Mouse (Mus musculus): Measurements from ENCODE around the gene Dars2.

Gene Dars2

DNA sequence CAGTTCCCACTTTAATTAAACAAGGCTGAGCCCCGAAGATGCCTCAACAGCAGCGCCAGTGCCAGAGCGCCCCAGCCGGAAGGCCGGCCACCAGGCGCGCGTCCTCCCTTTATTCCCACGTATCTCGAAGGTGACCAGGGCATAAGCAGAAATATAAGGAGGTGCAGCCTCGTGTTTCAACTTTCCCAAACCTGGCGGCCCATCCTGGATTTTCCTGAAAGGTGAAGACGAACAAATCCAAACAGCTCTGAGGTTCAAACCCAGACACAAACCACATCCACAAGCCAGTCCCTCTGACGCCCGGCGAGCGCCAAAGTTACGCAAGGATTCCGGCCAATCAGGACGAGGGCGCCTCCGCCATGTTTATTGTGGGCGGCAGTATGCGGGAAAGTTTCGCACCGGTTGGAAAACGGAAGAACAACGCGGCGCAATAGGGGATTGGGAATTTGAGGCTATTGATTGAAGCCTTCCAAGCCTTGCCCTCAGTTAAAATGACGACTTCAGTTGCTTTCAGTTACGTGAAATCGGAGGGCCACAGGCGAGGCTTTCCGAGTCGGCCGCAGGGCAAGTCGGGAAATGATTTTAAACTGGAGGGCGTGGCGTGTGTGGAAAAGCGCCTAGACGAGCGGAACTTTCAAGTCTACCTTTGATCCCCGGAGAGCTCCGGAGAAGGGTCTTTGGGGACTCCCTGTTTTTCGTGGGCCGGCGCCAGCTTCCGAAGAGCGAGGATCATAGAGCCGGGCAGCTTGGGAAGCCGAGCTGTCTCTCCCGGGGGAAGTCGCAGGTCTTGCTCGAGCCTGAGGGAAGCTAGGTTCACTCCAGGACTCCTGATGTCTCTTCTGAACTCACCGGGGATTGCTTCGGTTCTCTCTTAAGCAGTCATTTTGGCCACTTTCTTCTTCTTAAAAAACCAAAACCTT lies at the start of gene Dars2, which contains the start of gene Cenpl:
Gene Dars2, minus strand, starts transcription at position 307 of the 920 bp plus-strand sequence.
Gene Cenpl, plus strand, starts transcription at position 362 of the 920 bp plus-strand sequence.
- DNase-seq (ENCODE audit: low read depth): peak; percentile 94

DNA sequence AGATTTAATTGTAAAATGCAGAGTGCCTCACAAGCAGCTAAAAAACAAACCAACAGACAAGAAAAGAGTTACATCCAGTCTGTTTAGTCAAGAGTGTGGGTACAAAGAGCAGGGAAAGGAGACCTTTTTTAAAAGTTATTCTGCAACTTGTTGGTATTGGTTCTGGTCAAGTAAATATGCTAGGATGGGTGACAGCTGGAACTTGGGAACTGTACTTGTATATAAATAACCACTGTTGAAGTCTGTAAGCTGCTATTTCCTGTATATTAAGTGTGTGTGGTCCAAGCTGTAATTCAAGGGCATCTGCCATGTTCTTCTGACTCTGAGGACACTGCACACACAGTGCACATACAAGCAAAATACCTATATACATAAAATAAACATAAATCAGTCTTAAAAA lies 44.1 kb upstream of the Dars2 start:
- no peak for DNase-seq (ENCODE audit: low read depth)

DNA sequence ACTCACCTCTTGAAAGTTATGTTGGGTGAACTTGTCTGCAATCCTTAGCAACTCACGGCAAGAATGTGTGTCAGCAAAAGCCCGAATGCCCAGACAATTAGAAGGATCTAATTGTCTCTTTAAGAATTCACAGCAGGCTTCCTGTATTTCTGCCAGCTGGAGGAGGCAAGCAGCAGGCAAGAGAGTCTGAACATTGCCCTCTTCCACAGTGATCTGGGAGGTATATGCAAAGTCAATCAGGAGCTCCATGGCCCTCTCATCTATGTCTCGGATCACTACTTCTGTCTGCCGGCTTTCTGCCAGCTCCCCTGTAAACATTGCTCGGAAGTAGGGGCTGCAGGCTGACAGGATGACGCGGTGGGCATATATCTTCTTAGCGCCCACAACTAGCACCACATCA lies 38.8 kb upstream of the Dars2 start:
- no peak for DNase-seq (ENCODE audit: low read depth)

DNA sequence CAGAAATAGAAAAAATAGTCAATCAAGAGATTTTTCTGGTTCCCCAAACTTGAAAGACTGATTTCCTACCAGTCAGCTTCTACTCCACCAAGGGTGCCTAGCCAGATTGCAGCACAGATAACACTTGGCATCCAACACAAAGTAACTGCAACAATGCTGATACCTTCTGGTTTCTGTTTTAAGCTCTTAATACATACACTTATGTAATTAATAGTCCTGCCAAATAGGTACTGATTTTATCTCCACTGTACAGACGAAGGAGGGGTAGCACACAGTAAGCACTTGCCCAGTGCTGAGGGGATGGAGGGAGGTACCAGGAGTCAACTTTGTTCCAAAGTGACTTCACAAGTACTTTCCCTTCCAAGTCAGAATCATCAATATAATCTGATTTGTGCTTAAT lies 33.4 kb upstream of the Dars2 start:
- no peak for DNase-seq (ENCODE audit: low read depth)

DNA sequence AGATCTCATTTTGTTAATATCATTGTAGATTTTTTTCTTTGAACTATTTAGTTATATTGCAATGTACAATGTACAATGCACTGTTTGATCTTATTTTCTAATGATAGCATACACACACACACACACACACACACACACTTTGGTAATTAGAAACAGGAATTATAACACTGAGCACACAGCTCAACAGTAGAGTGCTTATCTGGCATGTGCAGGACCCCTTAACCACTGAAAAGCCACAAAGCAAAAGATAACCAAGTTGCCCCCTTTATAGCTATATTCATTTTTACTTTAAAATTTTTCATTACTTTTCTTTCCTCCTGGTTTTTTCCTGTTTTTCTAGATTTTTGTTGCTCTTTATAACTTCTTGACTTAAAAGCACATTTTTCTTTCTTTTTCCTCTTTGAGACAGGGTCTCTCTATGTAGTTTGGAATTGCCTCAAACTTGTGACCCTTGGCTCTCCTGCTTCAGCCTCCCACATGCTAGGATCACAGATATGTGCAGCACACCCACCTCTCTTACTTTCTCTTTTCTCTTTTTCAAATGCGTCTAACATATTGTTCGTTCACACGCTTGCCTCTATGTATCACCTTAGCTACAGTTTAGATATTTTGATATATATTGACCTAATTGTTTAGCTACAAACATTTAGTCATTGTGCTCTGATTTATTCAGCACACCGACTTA lies 29.4 kb upstream of the Dars2 start:
- no peak for DNase-seq (ENCODE audit: low read depth)

DNA sequence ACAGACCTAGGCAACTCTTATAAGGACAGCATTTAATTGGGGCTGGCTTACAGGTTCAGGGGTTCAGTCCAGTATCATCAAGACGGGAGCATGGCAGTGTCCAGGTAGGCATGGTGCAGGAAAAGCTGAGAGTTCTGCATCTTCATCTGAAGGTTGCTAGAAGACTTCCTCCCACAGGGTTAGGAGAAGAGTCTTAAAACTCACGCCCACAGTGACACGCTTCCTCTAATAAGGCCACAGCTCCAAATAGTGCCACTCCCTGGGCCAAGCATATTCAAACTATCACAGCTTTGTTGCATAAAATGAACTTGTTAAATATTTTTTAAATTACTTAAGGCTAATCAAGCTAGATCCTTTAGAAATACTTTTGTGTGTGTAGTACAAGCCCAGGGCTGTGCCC lies 6.8 kb upstream of the Dars2 start:
- no peak for DNase-seq (ENCODE audit: low read depth)

DNA sequence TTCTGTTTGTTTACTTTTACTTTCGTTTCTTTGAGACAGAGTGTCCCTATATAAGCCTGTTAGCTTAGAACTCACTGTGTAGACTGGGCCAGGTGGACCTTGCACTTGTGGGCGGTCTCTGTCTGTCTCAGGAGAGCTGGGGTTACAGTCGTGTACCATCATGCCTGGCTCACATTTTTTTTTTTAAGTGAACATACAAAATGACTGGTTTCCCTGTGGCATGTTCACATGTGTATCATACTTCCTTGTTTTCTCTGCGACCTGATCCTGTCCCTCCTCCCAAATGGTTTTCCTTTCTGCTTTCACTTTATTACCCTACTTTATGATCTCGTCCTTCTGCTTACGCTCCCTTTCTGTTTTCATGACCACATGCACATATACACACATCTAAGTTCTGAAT lies 5.8 kb upstream of the Dars2 start:
- DNase-seq (ENCODE audit: low read depth): no peak

DNA sequence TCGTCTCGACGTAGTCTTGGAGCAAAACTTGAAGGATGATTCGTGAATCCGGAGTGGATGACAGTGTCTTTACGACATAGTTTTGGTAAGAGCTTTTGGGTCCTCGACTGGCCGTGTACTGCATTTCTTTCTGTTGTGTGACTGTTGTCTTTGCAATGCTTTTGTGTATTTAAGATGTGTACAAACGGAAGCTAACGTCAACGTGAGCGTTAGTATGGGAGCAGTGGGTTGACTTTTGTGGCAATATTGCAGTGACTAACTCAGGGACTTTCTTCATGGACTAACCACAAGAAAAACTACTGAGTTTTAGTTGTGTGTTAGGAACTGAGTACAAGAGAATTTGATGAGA lies 788 bp upstream of the Dars2 start:
- no peak for DNase-seq (ENCODE audit: low read depth)

DNA sequence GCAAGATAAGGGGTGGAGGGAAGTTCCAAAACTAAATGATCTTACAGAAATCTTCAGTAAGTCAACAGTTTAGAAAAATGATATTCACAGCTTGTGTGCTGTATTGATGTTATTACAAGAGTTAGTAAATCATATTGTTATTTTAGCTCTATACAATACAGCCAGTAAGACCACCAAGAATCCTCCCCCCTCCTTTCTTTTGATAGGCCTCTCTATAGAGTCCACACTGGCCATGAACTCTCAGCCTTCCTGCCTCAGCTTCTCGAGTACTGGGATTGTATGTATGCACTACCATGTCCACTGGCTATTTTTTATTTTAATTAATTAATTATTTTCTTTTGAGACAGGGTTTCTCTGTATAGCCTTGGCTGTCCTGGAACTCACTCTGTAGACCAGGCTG lies 7.1 kb downstream of the Dars2 start:
- no peak for DNase-seq (ENCODE audit: low read depth)

DNA sequence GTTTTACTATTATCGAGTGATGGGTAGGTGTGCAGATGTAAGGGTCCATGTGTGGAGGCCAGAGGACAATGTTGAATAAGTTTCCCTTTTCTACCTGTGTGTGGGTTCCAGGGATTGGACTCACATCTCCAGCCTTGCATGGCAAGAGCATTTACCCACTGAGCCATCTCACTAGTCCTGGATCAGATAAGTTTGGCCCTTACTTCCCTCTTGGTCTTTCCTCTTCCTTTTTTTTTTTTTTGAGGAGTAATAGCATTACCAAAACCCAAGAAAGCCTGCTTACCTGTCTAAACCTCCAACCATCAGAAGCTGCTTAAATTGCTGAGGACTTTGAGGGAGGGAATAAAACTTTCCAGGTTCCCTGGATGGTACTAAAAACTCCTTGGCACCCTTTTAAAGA lies 13.3 kb downstream of the Dars2 start:
- no peak for DNase-seq (ENCODE audit: low read depth)

DNA sequence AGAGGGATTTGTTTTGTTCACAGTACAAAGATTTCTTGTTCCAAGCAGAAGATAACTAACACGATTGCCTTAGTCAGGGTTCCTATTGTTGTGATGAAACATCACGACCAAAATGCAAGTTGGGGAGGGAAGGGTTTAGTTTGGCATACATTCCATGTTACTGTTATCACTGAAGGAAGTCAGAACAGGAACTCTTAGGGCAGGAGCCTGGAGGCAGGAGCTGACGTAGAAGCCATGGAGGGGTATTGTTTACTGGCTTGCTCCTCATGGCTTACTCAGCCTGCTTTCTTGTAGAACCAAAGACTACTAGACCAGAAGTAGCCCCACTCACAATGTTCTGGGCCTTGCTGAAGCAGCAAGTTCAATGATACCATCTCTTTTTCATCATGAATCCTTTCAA lies 23.5 kb downstream of the Dars2 start:
- no peak for DNase-seq (ENCODE audit: low read depth)

DNA sequence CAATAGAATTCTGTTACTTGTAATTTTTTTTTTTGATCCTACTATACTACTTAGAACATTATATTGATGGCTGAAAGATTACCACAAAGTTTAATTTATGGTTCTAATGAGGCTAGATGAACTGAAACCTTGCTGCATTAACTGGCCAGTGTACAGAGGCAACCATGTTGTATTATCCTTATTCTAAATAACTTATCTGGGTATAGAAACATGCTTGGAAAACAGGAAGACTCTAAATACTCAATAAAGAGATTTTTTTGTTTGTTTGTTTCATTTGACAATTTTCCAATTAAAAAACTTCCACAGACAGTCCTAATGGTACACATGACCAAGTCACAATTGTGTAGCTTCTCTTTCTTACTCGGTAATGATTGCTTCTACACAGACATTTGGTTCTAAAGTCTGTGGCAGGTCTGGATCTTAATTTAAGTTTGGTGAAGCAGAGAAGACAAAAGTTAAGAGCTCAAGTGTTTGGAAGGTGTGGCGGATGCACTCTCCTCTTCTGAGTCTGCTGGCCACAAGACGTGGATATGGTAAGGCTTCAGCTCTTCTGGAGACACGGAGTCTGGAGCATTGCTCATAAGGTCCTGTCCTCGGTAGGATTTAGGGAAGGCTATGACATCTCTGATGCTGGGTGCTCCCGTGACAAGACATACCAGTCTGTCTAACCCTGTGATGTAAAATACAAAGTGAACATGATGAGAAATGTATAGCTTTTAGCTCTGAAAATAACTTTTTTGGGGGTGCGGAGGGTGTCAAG lies 29.0 kb downstream of the Dars2 start:
- no peak for DNase-seq (ENCODE audit: low read depth)

DNA sequence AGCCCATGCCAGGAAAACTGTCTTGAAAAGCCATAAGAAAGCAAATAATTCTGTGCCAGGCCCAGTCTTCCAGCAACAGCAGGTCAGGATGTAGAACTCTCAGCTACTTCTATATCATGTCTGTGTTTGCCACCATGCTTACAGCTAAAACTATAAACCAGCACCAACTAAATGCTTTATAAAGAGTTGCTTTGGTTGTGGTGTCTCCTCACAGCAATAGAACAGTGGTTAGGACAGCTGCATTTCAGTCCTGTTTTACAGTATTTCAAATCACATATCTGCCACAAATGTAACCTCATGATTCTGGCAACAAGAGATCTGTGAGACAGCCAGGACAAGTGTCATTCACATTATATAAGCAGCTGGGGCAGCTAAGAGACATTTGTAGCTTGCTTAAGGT lies 29.6 kb downstream of the Dars2 start:
- DNase-seq (ENCODE audit: low read depth): no peak

DNA sequence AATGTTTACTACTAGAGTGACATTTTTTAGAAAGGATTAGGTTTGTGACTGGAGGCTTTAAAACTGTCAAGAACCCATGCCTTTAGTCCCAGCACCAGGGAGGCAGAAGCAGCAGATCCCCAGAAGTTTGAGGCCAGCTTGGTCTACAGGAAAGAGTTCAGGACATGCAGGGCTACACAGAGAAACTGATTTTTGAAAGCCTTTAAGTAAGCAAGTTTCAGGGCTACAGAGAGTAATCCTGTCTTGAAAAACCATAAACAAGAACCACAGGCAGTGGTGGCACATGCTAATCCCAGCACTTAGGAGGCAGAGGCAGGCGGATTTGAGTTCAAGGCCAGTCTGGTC lies 30.1 kb downstream of the Dars2 start:
- no peak for DNase-seq (ENCODE audit: low read depth)

DNA sequence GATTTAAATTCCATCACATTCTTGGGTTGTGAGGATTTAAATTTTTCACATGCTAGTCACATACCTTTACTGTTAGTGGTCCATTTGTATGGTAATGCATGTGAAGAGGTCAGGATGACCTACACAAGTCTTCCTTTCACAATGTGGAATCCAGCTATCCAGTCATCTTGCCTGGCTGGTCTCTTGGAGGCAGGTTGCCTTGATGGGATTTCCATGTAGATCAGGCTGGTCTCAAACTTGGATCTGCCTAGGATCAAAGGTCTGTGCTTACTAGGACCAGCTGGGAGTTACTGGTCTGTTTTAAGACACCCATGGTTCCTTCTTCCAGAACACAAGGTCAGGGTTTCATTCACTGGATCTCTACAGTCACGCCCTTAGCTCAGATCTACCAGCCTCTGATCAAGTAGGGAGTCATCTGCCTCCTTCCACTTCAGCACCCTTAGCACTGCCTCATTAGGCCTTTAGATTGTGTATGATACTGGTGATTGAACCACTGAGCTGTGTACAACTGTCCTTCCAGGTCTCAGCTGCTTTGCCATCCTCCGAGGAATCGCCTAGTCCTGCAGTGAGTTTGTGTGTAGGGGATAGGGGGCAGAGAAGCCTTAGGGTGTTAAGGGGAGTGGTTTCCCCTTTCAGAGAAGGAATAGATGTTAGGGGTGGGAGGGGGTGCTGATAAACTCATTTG lies 30.6 kb downstream of the Dars2 start:
- no peak for DNase-seq (ENCODE audit: low read depth)

DNA sequence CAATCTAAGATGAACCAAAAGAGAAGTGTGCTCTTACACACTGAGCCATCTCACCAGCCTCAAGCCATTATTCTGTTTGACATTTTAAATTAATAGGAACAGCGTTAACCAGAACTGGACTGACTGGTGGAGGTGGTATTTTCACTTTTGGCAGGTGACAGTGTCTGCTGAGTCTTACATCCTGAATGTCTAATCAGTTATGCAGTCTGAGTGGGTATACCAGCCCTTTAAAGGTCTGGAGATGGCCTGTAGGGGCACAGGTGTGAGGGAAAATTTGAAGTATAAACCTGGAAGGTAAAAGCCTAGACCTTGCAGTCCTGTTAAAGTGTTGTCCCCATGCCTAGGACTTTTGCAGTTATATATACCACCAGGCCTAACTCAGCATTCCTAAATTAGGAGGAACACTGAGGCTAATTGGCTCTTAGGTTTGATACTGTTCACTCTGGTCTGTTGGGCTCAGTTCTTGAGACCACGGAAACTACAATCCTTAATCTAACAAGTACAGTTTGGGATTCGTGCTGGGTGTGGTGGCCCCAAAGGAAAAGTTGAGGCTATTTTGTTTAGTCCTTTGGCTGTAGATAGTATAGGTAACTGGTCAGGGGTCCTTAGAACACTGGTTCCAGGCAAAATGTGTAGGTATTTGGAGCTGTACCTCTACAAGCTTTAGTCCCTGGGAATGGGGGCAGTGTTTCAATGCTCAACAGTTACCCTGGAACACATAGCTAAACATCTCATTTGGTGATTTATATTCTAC lies 31.3 kb downstream of the Dars2 start:
- no peak for DNase-seq (ENCODE audit: low read depth)

DNA sequence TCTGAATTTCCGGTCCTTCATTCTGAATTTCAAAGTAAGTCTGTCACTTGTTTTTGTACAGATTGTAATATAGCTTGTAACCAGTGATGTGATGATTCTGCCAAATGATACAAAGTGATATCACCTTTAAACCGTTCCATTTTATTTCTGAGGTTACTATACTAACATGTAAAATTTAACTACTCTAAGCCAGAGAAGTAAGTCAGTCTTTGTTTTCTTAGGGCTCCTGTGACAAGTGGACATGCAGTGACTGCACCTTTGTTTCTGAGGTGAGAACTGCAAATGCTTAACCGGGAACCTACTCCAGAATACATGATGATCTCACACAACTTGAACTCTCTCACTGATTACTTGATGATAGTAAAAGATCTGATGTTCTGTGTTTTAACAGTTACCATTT lies 32.5 kb downstream of the Dars2 start:
- DNase-seq (ENCODE audit: low read depth): no peak

DNA sequence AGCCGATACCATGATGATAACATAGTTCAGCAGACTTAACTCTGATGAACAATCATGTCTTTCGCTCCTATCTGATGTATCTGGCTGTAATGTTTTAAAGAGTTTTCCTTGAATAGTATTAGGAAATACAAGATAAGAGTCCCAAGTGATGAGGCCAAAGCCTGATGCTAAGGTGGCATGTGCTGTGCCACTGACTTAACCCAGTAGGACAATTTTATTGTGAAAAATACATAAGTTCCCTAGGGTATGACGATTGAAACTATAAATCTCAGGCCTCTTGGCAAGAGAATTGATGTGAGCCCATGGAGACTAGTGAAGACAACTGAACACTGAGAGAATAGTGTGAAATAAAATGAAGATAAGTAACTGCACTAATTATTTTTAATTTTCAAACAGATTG lies 32.9 kb downstream of the Dars2 start:
- no peak for DNase-seq (ENCODE audit: low read depth)

DNA sequence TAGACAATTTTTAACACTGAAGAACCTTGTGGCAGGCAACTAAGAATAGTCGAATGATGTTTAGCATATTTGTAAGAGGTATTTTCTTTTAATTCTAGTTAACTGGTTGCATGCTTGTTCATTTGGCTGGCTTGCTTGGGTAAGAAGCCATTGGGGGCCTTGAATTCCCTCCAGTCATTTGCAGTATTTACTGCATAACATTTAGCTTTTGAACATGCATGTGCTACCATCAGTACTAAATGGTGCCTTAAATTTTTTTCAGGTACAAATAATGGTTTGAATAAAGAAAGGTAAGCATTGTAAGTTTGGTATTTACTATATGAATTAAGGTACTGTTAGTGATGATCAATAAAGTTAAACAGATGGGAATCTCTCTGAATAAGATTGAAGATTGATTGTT lies 33.4 kb downstream of the Dars2 start:
- no peak for DNase-seq (ENCODE audit: low read depth)

DNA sequence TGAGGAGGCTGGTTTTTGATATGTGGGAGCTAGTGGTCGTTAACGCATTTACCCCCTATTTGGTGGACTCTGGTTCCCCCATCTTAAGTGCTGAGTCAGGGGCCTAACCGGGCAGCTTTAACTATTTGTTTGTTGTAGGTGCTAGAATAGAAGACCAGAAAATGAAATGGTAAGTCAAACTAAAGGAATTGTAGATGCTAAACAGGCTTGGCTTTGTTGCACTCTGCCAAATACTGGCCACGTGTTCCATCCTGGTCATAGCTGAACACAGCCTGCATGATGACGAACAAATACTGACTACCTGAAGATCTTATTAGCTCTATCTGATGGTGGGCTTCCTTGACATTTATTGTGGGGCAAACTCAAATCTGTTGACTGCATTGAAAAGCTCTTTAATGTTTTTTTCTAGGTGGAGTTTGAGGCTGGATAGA lies 34.0 kb downstream of the Dars2 start:
- no peak for DNase-seq (ENCODE audit: low read depth)

DNA sequence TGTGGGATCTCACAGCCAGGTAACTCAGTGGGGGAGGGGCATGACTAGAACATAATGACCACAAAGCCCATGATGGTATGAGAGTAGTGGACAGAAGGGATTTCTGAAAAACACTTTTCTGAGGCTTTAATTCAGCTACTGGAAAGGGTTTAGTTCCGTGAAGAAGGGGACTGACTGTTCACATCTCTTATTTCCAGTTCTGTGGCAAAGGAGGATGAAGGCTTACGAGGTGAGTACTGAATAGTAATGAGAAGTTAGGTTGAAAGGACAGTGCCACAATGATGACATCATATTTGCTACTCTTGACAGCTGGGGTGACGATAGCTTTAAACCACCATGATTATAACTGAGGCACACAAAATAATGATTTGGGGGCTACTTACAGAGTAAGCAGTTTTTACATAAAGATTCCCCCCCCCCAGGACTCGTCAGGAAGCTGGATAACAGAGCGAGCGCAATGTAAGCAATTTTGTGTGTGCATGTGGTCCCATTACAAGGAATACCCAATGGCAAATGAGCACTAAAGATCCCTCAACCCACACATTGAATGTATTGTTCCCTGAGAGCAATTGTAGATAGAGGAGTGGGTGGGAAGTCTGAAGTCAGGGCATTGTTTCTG lies 34.6 kb downstream of the Dars2 start:
- DNase-seq (ENCODE audit: low read depth): no peak
